Mouse (Mus musculus): Measurements from ENCODE around the gene Rnf24. TPM values are rescaled to one million over a fixed set of nuclear protein-coding genes. Genes with fewer than 3 reads are reported as not detected.

Rnf24 gene
- polyA plus RNA-seq, 1 experiment from 2014 or later: 2.3 TPM

DNA sequence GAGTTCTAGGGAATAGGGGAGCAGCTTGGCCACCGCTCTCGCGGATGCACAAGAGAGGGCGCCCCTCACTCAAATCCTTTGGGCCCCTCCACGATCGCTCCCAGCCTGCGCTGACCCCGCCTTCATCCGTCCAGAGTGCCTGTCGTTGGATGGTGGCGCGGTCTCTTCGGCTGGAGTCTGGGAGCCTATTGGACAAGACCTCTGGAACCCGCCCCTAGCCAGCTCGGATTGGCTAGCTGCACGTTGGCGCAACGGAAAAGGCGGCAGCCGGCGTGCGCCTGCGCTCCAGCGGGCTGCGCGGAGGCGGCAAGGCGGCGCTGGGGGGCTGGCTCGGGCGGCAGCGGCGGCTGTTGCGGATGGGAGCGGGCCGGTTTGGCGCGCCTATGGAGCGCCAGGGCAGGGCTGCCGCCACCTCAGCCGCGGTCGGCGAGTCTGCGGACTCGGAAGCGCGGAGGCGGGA lies 90.4 kb downstream of the Rnf24 start, which contains the start of gene Pank2:
Gene Pank2 (plus strand): TSS at position 283 of the 460 bp plus-strand sequence.
- no peaks in the 10 kb centered on the region for H3K9me3 ChIP-seq (ENCODE audit: control insufficient read depth, low read length)
- H3K27me3 ChIP-seq (replicated peaks; ENCODE audit: control insufficient read depth, insufficient read depth, low read length): no peaks in the 10 kb centered on the region
- H3K27ac ChIP-seq (ENCODE audit: low read length): peak within 1 kb of the TSS; percentile 99
- peak within 1 kb of the TSS; percentile 95 for H3K9ac ChIP-seq (ENCODE audit: low read depth, low read length)
- H3K36me3 ChIP-seq (ENCODE audit: control insufficient read depth, insufficient read depth, low read length): no peaks in the 10 kb centered on the region
- under 1% methylated on average over 49 of the region's 49 CpGs for WGBS
- peaks cover 30% of the 10 kb centered on the region for H3K4me1 ChIP-seq (ENCODE audit: control insufficient read depth, insufficient read depth, low read length)
- ATAC-seq: peak; percentile 99
- H3K4me2 ChIP-seq (ENCODE audit: low read depth, low read length): peak within 1 kb of the TSS; percentile 67
- peak within 1 kb of the TSS; percentile 88 for H3K4me3 ChIP-seq (ENCODE audit: low read length)

GRCm38 (mm10) chr2:131261481-131262212 lies 91.0 kb downstream of the Rnf24 start:
- H3K4me1 ChIP-seq (ENCODE audit: control insufficient read depth, insufficient read depth, low read length): peaks cover 30% of the 10 kb centered on the region
- 5% methylated on average over 10 of the region's 10 CpGs for WGBS
- peak overlapping the region; percentile 95 for H3K9ac ChIP-seq (ENCODE audit: low read depth, low read length)
- H3K9me3 ChIP-seq (ENCODE audit: control insufficient read depth, low read length): no peaks in the 10 kb centered on the region
- peak; percentile 77 for ATAC-seq
- H3K27ac ChIP-seq (ENCODE audit: low read length): peak overlapping the region; percentile 99
- no peaks in the 10 kb centered on the region for H3K36me3 ChIP-seq (ENCODE audit: control insufficient read depth, insufficient read depth, low read length)
- H3K27me3 ChIP-seq (replicated peaks; ENCODE audit: control insufficient read depth, insufficient read depth, low read length): no peaks in the 10 kb centered on the region
- peak overlapping the region; percentile 67 for H3K4me2 ChIP-seq (ENCODE audit: low read depth, low read length)
- peak overlapping the region; percentile 88 for H3K4me3 ChIP-seq (ENCODE audit: low read length)

DNA sequence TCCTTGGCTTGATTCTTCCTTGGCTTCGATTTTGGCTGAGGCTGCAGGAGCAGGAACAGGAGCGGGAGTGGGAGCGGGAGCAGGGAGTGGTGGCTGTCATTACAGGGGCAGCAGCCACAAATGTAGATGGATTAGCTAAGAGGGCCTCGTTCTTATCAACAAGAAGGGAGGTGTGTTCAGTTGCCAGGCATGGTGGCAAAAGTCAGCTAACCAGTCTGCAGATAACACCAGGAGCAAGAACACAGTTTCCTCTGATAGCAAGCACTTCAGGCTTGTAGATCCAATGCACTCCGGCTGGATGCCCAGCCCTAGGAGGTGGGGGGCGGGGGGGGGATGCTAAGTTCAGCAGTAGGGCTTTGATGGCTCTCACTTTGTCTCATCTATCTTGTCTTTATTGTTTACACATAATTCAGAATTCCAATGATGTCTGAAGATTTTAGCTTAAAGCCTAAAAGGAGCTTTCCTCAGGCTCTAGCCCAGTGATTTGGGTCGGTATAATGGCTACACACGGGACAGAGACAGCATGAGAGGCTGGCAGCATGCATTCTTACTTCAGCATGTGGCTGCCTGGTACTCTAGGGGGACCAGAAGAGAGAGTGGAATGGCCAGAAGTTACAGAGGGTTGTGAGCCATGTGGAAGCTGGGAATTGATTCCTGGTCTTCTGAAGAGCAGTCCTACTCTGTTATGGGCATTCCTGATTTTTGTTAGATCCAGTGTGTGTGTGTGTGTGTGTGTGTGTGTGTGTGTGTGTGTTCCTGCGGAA lies 92.0 kb downstream of the Rnf24 start:
- no peaks in the 10 kb centered on the region for H3K27me3 ChIP-seq (replicated peaks; ENCODE audit: control insufficient read depth, insufficient read depth, low read length)
- peaks cover 30% of the 10 kb centered on the region for H3K4me1 ChIP-seq (ENCODE audit: control insufficient read depth, insufficient read depth, low read length)
- no peak overlapping the region for H3K4me3 ChIP-seq (ENCODE audit: low read length)
- WGBS: 34% methylated on average over 9 of the region's 9 CpGs
- peak overlapping the region; percentile 13 for H3K4me2 ChIP-seq (ENCODE audit: low read depth, low read length)
- H3K9ac ChIP-seq (ENCODE audit: low read depth, low read length): no peak overlapping the region
- no peaks in the 10 kb centered on the region for H3K36me3 ChIP-seq (ENCODE audit: control insufficient read depth, insufficient read depth, low read length)
- H3K27ac ChIP-seq (ENCODE audit: low read length): peak overlapping the region; percentile 99; the same call in 1 of the 2 replicates
- no peaks in the 10 kb centered on the region for H3K9me3 ChIP-seq (ENCODE audit: control insufficient read depth, low read length)
- 0 out of 2 replicates have a peak, but pooled peaks have one; percentile 2 for ATAC-seq

DNA sequence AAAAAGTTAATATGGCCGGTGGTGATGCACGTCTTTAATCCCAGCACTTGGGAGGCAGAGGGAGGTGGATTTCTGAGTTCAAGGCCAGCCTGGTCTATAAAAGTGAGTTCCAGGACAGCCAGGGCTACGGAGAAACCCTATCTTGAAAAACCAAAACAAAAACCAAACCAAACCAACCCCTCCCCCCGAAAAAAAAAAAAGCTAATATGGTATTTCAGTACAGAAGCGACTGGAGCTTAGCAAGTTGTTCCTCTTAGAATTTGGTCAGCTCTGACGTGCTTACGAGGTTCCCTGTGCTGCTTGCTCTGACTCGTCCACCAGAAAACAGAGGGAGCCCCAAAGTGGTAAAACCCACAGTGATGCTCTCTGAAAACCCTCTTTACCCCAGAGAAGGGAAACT lies 94.0 kb downstream of the Rnf24 start:
- H3K27me3 ChIP-seq (replicated peaks; ENCODE audit: control insufficient read depth, insufficient read depth, low read length): no peaks in the 10 kb centered on the region
- H3K4me3 ChIP-seq (ENCODE audit: low read length): no peak overlapping the region
- ATAC-seq: no peak
- H3K27ac ChIP-seq (ENCODE audit: low read length): no peak overlapping the region
- no peak overlapping the region for H3K4me2 ChIP-seq (ENCODE audit: low read depth, low read length)
- H3K36me3 ChIP-seq (ENCODE audit: control insufficient read depth, insufficient read depth, low read length): no peaks in the 10 kb centered on the region
- 77% methylated on average over 8 of the region's 8 CpGs for WGBS
- H3K9ac ChIP-seq (ENCODE audit: low read depth, low read length): no peak overlapping the region
- no peaks in the 10 kb centered on the region for H3K9me3 ChIP-seq (ENCODE audit: control insufficient read depth, low read length)
- peaks cover 20% of the 10 kb centered on the region for H3K4me1 ChIP-seq (ENCODE audit: control insufficient read depth, insufficient read depth, low read length)

- H3K27ac ChIP-seq (ENCODE audit: low read length): no peak overlapping the region
- 71% methylated on average over 3 of the region's 3 CpGs for WGBS
- no peaks in the 10 kb centered on the region for H3K9me3 ChIP-seq (ENCODE audit: control insufficient read depth, low read length)
- ATAC-seq: no peak
- H3K36me3 ChIP-seq (ENCODE audit: control insufficient read depth, insufficient read depth, low read length): no peaks in the 10 kb centered on the region
- H3K4me3 ChIP-seq (ENCODE audit: low read length): no peak overlapping the region
- H3K27me3 ChIP-seq (replicated peaks; ENCODE audit: control insufficient read depth, insufficient read depth, low read length): no peaks in the 10 kb centered on the region
- H3K9ac ChIP-seq (ENCODE audit: low read depth, low read length): no peak overlapping the region
- H3K4me2 ChIP-seq (ENCODE audit: low read depth, low read length): no peak overlapping the region
- H3K4me1 ChIP-seq (ENCODE audit: control insufficient read depth, insufficient read depth, low read length): peaks cover 14% of the 10 kb centered on the region
Observed at GRCm38 (mm10) chr2:131255738-131256137, 97.0 kb downstream of the Rnf24 start.

DNA sequence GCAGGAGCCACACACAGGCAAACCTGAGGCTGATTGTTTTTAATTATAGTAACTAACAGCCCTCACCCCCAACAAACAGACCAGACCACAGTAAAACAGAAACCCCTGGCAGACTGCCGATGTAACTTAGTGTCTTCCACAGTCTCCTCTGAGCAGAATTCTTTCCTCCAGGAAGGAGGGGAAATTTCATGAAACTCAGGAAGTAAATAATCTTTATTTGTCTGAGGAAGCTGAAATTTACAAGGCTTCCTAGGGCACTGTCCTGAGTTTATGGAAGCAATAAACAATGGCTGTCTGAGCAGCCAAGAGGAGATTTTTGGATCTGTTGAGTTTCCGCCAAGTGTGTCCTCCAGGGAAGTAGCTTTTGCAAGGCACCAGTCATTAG lies 98.4 kb downstream of the Rnf24 start:
- WGBS: 46% methylated on average over 2 of the region's 2 CpGs
- Histone ChIP-seq H3K9me3 (ENCODE audit: control insufficient read depth, low read length) (no peaks in the 10 kb centered on the region), H3K4me1 (ENCODE audit: control insufficient read depth, insufficient read depth, low read length) (peaks cover 9% of the 10 kb centered on the region), H3K4me3 (ENCODE audit: low read length) (no peak overlapping the region), H3K9ac (ENCODE audit: low read depth, low read length) (no peak overlapping the region), H3K27ac (ENCODE audit: low read length) (peak overlapping the region; percentile 76), H3K4me2 (ENCODE audit: low read depth, low read length) (no peak overlapping the region; the same call in 1 of the 2 replicates), H3K27me3 (replicated peaks; ENCODE audit: control insufficient read depth, insufficient read depth, low read length) (no peaks in the 10 kb centered on the region), H3K36me3 (ENCODE audit: control insufficient read depth, insufficient read depth, low read length) (no peaks in the 10 kb centered on the region; the same call in 1 of the 2 replicates)
- peak; percentile 54 for ATAC-seq

- Histone ChIP-seq H3K4me3 (ENCODE audit: low read length) (no peak overlapping the region), H3K4me1 (ENCODE audit: control insufficient read depth, insufficient read depth, low read length) (peaks cover 9% of the 10 kb centered on the region), H3K4me2 (ENCODE audit: low read depth, low read length) (peak overlapping the region; percentile 7; the same call in 1 of the 2 replicates), H3K27me3 (replicated peaks; ENCODE audit: control insufficient read depth, insufficient read depth, low read length) (no peaks in the 10 kb centered on the region), H3K27ac (ENCODE audit: low read length) (peak overlapping the region; percentile 76), H3K9ac (ENCODE audit: low read depth, low read length) (no peak overlapping the region), H3K36me3 (ENCODE audit: control insufficient read depth, insufficient read depth, low read length) (no peaks in the 10 kb centered on the region; the same call in 1 of the 2 replicates), H3K9me3 (ENCODE audit: control insufficient read depth, low read length) (no peaks in the 10 kb centered on the region)
- peak; percentile 90 for ATAC-seq
- WGBS: 10% methylated on average over 7 of the region's 7 CpGs
Observed at GRCm38 (mm10) chr2:131253681-131254328, 98.9 kb downstream of the Rnf24 start.

Measured in intestine, embryonic 16.5 days (tissue).